Mouse (Mus musculus): Measurements from ENCODE around the gene Hist1h2bb.
"Not testable (repeated sequence)": the region's sequence is repeated elsewhere in the genome, so short reads cannot be mapped to it uniquely, and the experiment has no call there.

Gene Hist1h2bb

GRCm38 (mm10) chr13:23746201-23747080 lies at the start of gene Hist1h2bb:
Gene Hist1h2bb, plus strand, starts transcription at chr13:23746734.
- peak; percentile 58 for DNase-seq (ENCODE audit: low spot score)

- peak; percentile 74 for DNase-seq (ENCODE audit: low spot score)
These were observed 48.8 kb upstream of the Hist1h2bb start for GRCm38 (mm10) chr13:23697491-23698299.

- peak; percentile 97 for DNase-seq (ENCODE audit: low spot score)
These were observed 48.2 kb upstream of the Hist1h2bb start, which contains the start of gene Hist1h4c for GRCm38 (mm10) chr13:23698300-23698693. Gene Hist1h4c, minus strand, starts transcription at chr13:23698454.

- no peak for DNase-seq (ENCODE audit: low spot score)
These were observed 47.5 kb upstream of the Hist1h2bb start for GRCm38 (mm10) chr13:23698996-23699395.

- DNase-seq (ENCODE audit: low spot score) = no peak
These were observed 46.8 kb upstream of the Hist1h2bb start for GRCm38 (mm10) chr13:23699767-23700166.

- peak; percentile 76 for DNase-seq (ENCODE audit: low spot score)
These were observed 45.6 kb upstream of the Hist1h2bb start for GRCm38 (mm10) chr13:23700786-23701520.

GRCm38 (mm10) chr13:23702220-23702619 lies 44.3 kb upstream of the Hist1h2bb start:
- no peak for DNase-seq (ENCODE audit: low spot score)

GRCm38 (mm10) chr13:23702801-23703200 lies 43.7 kb upstream of the Hist1h2bb start:
- not testable (repeated sequence) for DNase-seq (ENCODE audit: low spot score)

GRCm38 (mm10) chr13:23705751-23706356 lies 40.7 kb upstream of the Hist1h2bb start:
- no peak for DNase-seq (ENCODE audit: low spot score)

- no peak for DNase-seq (ENCODE audit: low spot score)
These were observed 39.8 kb upstream of the Hist1h2bb start for GRCm38 (mm10) chr13:23706771-23707170.

- DNase-seq (ENCODE audit: low spot score) = no peak
These were observed 38.5 kb upstream of the Hist1h2bb start for GRCm38 (mm10) chr13:23708041-23708440.

- DNase-seq (ENCODE audit: low spot score) = no peak
These were observed 37.9 kb upstream of the Hist1h2bb start for GRCm38 (mm10) chr13:23708654-23709053.

GRCm38 (mm10) chr13:23709714-23710373 lies 36.7 kb upstream of the Hist1h2bb start:
- no peak for DNase-seq (ENCODE audit: low spot score)

GRCm38 (mm10) chr13:23710374-23711089 lies 36.0 kb upstream of the Hist1h2bb start, which contains the start of gene Hfe:
Gene Hfe, minus strand, starts transcription at chr13:23710854.
- peak; percentile 74 for DNase-seq (ENCODE audit: low spot score)

- DNase-seq (ENCODE audit: low spot score) = no peak
These were observed 30.1 kb upstream of the Hist1h2bb start for GRCm38 (mm10) chr13:23716261-23717042.

- no peak for DNase-seq (ENCODE audit: low spot score)
These were observed 29.4 kb upstream of the Hist1h2bb start for GRCm38 (mm10) chr13:23717176-23717575.

GRCm38 (mm10) chr13:23717593-23718245 lies 28.8 kb upstream of the Hist1h2bb start:
- not testable (repeated sequence) for DNase-seq (ENCODE audit: low spot score)

GRCm38 (mm10) chr13:23724239-23724638 lies 22.3 kb upstream of the Hist1h2bb start:
- no peak for DNase-seq (ENCODE audit: low spot score)

GRCm38 (mm10) chr13:23725213-23725612 lies 21.3 kb upstream of the Hist1h2bb start:
- no peak for DNase-seq (ENCODE audit: low spot score)
